Mouse (Mus musculus): Measurements from ENCODE around the gene Celf2. TPM values are rescaled to one million over a fixed set of nuclear protein-coding genes. Genes with fewer than 3 reads are reported as not detected.
"Not testable (repeated sequence)": the region's sequence is repeated elsewhere in the genome, so short reads cannot be mapped to it uniquely, and the experiment has no call there.

The Celf2 gene
- polyA plus RNA-seq, 1 experiment from 2014 or later: 60.7 TPM

DNA sequence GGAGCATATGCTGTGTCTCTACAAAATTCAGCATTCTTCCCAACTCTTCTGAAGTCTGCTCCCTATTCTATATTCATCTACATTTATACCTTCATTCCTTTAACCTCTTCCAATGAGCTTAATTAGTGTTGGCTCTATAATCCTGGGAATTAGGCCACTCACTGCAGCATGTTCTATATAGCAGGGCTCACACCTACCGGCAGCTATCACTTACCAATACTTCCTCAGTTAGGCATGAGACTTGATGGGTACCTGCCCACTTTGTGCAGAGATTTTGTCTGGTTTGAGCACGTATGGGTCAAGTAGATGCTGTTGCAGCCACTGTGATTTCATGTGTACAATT, 198.6 kb downstream of the Celf2 start:
- Histone ChIP-seq H3K9me3 (no peaks in the 10 kb centered on the region), H3K36me3 (no peaks in the 10 kb centered on the region), H3K27ac (no peak overlapping the region), H3K4me3 (no peak overlapping the region), H3K4me1 (no peaks in the 10 kb centered on the region), H3K4me2 (no peak overlapping the region), H3K27me3 (no peaks in the 10 kb centered on the region), H3K9ac (no peak overlapping the region)
- 87% methylated on average over 2 of the region's 2 CpGs for WGBS
- no peak for ATAC-seq (ENCODE audit: insufficient number of reproducible peaks, low FRiP score, low TSS enrichment, low read depth)

DNA sequence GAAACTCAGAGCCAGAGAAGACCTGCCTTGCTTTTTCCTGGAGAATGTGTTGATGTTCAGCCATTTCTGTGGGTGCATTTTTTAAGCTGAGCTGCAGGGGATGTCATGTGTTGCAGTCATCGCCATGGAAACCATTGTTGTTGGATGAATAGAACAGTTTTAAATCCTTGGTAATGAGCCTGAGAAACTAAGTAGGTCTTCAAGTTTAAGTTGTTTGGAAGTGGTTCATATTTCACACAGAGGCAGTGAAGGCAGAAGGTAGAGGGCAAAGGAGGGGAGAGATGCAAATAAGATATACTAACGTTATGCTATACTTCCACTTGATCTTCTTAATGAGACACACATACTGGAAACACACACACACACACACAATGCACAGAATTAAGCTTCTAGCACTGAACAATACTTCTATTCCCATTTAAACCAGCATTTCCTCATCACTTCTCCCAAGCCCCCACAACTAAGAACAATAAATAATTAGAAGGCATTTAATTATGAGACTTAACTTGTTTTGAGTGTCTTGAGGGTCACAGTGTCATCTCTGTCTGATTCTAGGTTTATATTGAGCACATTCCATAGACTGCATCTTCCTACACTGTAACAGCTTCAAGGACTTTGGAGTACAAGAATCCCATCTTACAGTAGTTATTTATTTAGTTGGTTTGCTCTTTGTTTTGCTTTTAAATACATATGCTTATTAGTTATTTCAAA, 199.1 kb downstream of the Celf2 start:
- ATAC-seq (ENCODE audit: insufficient number of reproducible peaks, low FRiP score, low TSS enrichment, low read depth): no peak
- no peaks in the 10 kb centered on the region for H3K9me3 ChIP-seq
- no peaks in the 10 kb centered on the region for H3K27me3 ChIP-seq
- H3K9ac ChIP-seq: no peak overlapping the region
- H3K27ac ChIP-seq: no peak overlapping the region
- H3K4me3 ChIP-seq: no peak overlapping the region
- no peaks in the 10 kb centered on the region for H3K4me1 ChIP-seq
- H3K36me3 ChIP-seq: no peaks in the 10 kb centered on the region
- no peak overlapping the region for H3K4me2 ChIP-seq
- 62% methylated on average over 2 of the region's 2 CpGs for WGBS

DNA sequence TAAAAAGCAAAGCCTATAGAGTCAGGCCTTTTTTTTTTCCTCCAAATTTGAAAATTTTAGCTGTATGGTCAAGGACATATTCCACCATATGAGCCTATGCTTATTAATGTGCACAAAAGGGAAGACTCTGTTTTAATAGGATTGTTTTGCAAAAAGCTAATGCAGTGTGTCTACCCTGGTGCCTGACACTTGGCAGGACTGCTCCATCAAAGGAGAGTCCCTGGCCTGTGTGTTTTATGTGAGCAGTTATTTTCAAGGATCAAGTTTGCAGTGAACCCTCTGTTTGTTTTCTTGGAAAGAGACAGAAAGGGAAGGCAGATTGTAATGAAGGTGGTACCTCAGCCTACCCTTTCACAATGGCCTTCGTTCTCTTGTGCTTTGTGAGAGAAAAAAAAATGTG, 200.0 kb downstream of the Celf2 start:
- WGBS: 81% methylated on average over 1 of the region's 1 CpGs

GRCm38 (mm10) chr2:7308731-7309130, 200.6 kb downstream of the Celf2 start:
- no peaks in the 10 kb centered on the region for H3K36me3 ChIP-seq
- no peaks in the 10 kb centered on the region for H3K9me3 ChIP-seq
- H3K4me3 ChIP-seq: no peak overlapping the region
- 68% methylated on average over 1 of the region's 1 CpGs for WGBS
- H3K27me3 ChIP-seq: no peaks in the 10 kb centered on the region
- H3K4me2 ChIP-seq: no peak overlapping the region
- no peak overlapping the region for H3K9ac ChIP-seq
- H3K27ac ChIP-seq: no peak overlapping the region
- no peak for ATAC-seq (ENCODE audit: insufficient number of reproducible peaks, low FRiP score, low TSS enrichment, low read depth)
- H3K4me1 ChIP-seq: no peaks in the 10 kb centered on the region

More for the DNA sequence above, 200.0 kb downstream of the Celf2 start:
- no peak overlapping the region for H3K27ac ChIP-seq
- H3K36me3 ChIP-seq: no peaks in the 10 kb centered on the region
- no peaks in the 10 kb centered on the region for H3K9me3 ChIP-seq
- no peaks in the 10 kb centered on the region for H3K27me3 ChIP-seq
- no peaks in the 10 kb centered on the region for H3K4me1 ChIP-seq
- no peak overlapping the region for H3K4me3 ChIP-seq
- no peak for ATAC-seq (ENCODE audit: insufficient number of reproducible peaks, low FRiP score, low TSS enrichment, low read depth)
- H3K9ac ChIP-seq: no peak overlapping the region
- no peak overlapping the region for H3K4me2 ChIP-seq

- ATAC-seq (ENCODE audit: insufficient number of reproducible peaks, low FRiP score, low TSS enrichment, low read depth): no peak
- Histone ChIP-seq H3K27ac (no peak overlapping the region), H3K36me3 (no peaks in the 10 kb centered on the region), H3K4me1 (no peaks in the 10 kb centered on the region), H3K4me2 (no peak overlapping the region), H3K4me3 (no peak overlapping the region), H3K27me3 (no peaks in the 10 kb centered on the region), H3K9ac (no peak overlapping the region), H3K9me3 (no peaks in the 10 kb centered on the region)
- 71% methylated on average over 3 of the region's 3 CpGs for WGBS
These were observed 221.9 kb downstream of the Celf2 start for GRCm38 (mm10) chr2:7287434-7287833.

DNA sequence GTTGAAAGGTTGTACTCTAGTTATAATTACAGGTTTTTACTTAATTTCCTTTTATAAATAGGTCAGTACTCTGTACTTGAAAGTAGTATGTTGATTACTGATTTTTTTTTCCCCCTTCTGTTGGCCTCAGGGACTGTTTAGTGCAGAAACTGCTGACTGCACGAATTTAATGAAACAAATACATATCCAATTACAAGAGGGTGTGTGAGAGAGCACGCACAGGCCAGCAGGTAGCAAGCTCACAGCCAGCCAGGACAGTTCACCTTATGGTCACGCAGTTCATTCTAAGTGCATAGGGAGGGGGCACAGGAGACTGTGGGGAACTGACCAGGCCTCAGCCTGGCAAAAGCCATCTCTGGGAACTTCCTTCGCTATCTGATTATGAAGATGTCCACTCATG, 236.1 kb downstream of the Celf2 start:
- Histone ChIP-seq H3K4me3 (no peak overlapping the region), H3K9ac (no peak overlapping the region), H3K36me3 (no peaks in the 10 kb centered on the region), H3K4me1 (no peaks in the 10 kb centered on the region), H3K9me3 (no peaks in the 10 kb centered on the region), H3K27ac (no peak overlapping the region), H3K27me3 (no peaks in the 10 kb centered on the region), H3K4me2 (no peak overlapping the region)
- WGBS: 40% methylated on average over 4 of the region's 4 CpGs
- ATAC-seq (ENCODE audit: insufficient number of reproducible peaks, low FRiP score, low TSS enrichment, low read depth): no peak

- no peaks in the 10 kb centered on the region for H3K36me3 ChIP-seq
- ATAC-seq (ENCODE audit: insufficient number of reproducible peaks, low FRiP score, low TSS enrichment, low read depth): no peak
- H3K4me2 ChIP-seq: no peak overlapping the region
- no peaks in the 10 kb centered on the region for H3K4me1 ChIP-seq
- WGBS: 84% methylated on average over 7 of the region's 7 CpGs
- H3K4me3 ChIP-seq: no peak overlapping the region
- no peak overlapping the region for H3K27ac ChIP-seq
- H3K27me3 ChIP-seq: no peaks in the 10 kb centered on the region
- H3K9me3 ChIP-seq: no peaks in the 10 kb centered on the region
- no peak overlapping the region for H3K9ac ChIP-seq
These were observed 239.3 kb downstream of the Celf2 start for GRCm38 (mm10) chr2:7270051-7270450.

DNA sequence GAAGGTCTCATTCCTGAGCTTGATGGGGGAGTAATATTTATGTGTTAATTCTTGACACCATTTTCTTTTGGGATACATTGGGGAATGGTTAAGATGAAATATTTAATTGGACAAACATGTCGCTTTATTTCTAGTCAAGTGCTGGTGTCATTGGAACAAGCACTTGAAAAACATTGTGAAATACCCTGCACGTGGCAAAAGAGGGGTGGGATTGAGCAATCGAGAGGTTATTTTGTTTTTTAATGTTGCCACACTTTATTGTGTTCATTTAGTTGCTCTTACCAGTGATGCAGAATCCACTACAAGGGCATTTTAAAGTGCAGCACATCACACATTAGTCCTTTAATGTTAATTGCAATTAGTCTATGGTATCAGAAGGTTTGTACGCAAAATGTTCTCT, 242.2 kb downstream of the Celf2 start:
- WGBS: 81% methylated on average over 4 of the region's 4 CpGs
- H3K27ac ChIP-seq: no peak overlapping the region
- H3K9ac ChIP-seq: no peak overlapping the region
- H3K36me3 ChIP-seq: no peaks in the 10 kb centered on the region
- no peaks in the 10 kb centered on the region for H3K4me1 ChIP-seq
- no peaks in the 10 kb centered on the region for H3K9me3 ChIP-seq
- H3K4me2 ChIP-seq: no peak overlapping the region
- no peak overlapping the region for H3K4me3 ChIP-seq
- no peaks in the 10 kb centered on the region for H3K27me3 ChIP-seq
- no peak for ATAC-seq (ENCODE audit: insufficient number of reproducible peaks, low FRiP score, low TSS enrichment, low read depth)

DNA sequence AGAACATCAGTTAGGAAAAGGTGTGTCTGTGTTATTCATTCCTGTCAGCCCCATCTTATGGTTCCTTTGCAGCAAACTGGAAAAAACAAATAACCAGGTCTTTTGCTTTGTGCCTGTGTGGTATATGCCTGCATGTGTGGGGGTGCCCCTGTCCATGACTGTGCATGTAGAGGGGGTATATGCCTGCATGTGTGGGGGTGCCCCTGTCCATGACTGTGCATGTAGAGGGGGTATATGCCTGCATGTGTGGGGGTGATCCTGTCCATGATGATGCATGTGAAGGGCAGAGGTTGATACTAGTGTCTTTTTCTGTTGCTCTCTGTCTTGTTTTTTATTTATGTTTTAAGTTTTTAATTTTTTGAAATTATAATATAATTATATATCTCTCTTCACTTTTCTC, 246.7 kb downstream of the Celf2 start:
- H3K9ac ChIP-seq; H3K4me1 ChIP-seq; H3K27ac ChIP-seq; H3K4me3 ChIP-seq; ATAC-seq (ENCODE audit: insufficient number of reproducible peaks, low FRiP score, low TSS enrichment, low read depth); H3K36me3 ChIP-seq; H3K4me2 ChIP-seq; H3K27me3 ChIP-seq; H3K9me3 ChIP-seq: not testable (repeated sequence)

GRCm38 (mm10) chr2:7260186-7260585, 249.2 kb downstream of the Celf2 start:
- Histone ChIP-seq H3K4me1 (0 out of 2 replicates have a peak, but pooled peaks cover 4% of the 10 kb centered on the region), H3K9me3 (no peaks in the 10 kb centered on the region), H3K9ac (no peak overlapping the region), H3K4me3 (no peak overlapping the region), H3K27ac (0 out of 2 replicates have a peak overlapping the region, but pooled peaks have one; percentile 43), H3K27me3 (no peaks in the 10 kb centered on the region), H3K4me2 (no peak overlapping the region), H3K36me3 (no peaks in the 10 kb centered on the region)
- WGBS: 57% methylated on average over 4 of the region's 4 CpGs
- ATAC-seq (ENCODE audit: insufficient number of reproducible peaks, low FRiP score, low TSS enrichment, low read depth): no peak

DNA sequence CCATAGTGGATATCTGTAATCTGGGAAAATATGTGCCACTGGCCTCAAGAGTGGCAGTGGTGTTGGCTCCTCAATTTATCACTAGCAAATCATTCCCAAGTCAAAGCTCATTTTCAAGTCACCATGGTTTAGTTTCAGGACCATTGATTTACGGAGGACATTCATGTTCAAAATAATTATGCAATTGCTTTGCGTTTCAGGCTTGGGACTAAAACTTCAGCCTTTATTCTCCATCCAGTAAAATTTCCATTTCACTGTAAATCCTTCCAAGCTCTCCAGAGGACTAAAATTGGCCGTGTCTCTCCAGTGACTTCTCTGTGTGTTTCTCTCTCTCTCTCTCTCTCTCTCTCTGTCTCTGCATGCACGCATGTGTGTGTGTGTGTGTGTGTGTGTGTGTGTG, 249.7 kb downstream of the Celf2 start:
- H3K9me3 ChIP-seq: no peaks in the 10 kb centered on the region
- ATAC-seq (ENCODE audit: insufficient number of reproducible peaks, low FRiP score, low TSS enrichment, low read depth): no peak
- peak overlapping the region; percentile 43 for H3K27ac ChIP-seq
- 65% methylated on average over 4 of the region's 4 CpGs for WGBS
- H3K4me2 ChIP-seq: no peak overlapping the region
- H3K9ac ChIP-seq: no peak overlapping the region
- H3K27me3 ChIP-seq: no peaks in the 10 kb centered on the region
- H3K36me3 ChIP-seq: no peaks in the 10 kb centered on the region
- no peak overlapping the region for H3K4me3 ChIP-seq
- 0 out of 2 replicates have a peak, but pooled peaks cover 4% of the 10 kb centered on the region for H3K4me1 ChIP-seq

GRCm38 (mm10) chr2:7256023-7256422, 253.3 kb downstream of the Celf2 start:
- WGBS: 97% methylated on average over 1 of the region's 1 CpGs
- H3K4me3 ChIP-seq: no peak overlapping the region

DNA sequence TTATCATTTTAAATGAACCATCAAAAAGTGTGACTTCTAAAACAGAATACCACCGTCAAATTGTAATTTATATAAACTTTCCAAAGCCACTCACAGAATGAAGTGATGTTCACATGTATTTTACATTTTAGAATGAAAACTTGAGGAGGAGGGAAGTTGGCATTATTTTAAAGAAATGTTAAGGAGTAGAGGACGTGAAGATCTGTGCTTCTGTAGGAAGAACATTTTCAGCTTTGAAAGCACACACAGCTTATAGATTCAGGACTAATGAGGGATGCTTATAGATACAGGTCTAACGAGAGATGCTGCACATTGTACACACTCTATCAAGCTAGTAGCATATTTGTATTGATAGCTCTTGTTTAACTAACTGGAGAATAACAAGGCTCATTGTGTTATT, 254.0 kb downstream of the Celf2 start:
- Histone ChIP-seq H3K4me2 (no peak overlapping the region), H3K4me3 (no peak overlapping the region), H3K9ac (no peak overlapping the region), H3K27me3 (no peaks in the 10 kb centered on the region), H3K36me3 (no peaks in the 10 kb centered on the region), H3K27ac (no peak overlapping the region), H3K9me3 (no peaks in the 10 kb centered on the region), H3K4me1 (0 out of 2 replicates have a peak, but pooled peaks cover 4% of the 10 kb centered on the region)
- WGBS: 78% methylated on average over 3 of the region's 3 CpGs
- ATAC-seq (ENCODE audit: insufficient number of reproducible peaks, low FRiP score, low TSS enrichment, low read depth): no peak

More at GRCm38 (mm10) chr2:7256023-7256422, 253.3 kb downstream of the Celf2 start:
- Histone ChIP-seq H3K9ac (no peak overlapping the region), H3K27ac (no peak overlapping the region), H3K27me3 (no peaks in the 10 kb centered on the region), H3K4me2 (no peak overlapping the region), H3K9me3 (no peaks in the 10 kb centered on the region), H3K4me1 (0 out of 2 replicates have a peak, but pooled peaks cover 4% of the 10 kb centered on the region), H3K36me3 (no peaks in the 10 kb centered on the region)
- no peak for ATAC-seq (ENCODE audit: insufficient number of reproducible peaks, low FRiP score, low TSS enrichment, low read depth)
